Mouse (Mus musculus) lung, postnatal 0 days (tissue): ENCODE measurements around the gene Ehd3.

ENCODE experiments used
- CTCF ChIP-seq: IDR thresholded peaks from 2 replicates; pipeline ENCODE4 v1.5.1; 2016; ENCODE audit warnings: antibody characterized with exemption, mild to moderate bottlenecking
- EP300 ChIP-seq: IDR thresholded peaks from 2 replicates; pipeline ENCODE4 v1.6.1; 2016; ENCODE audit warnings: antibody characterized with exemption, mild to moderate bottlenecking, control low read depth

GRCm38 (mm10) chr17:73824022-73824340, 20.0 kb downstream of the Ehd3 start:
- no peak for TF ChIP-seq CTCF
- no peak for TF ChIP-seq EP300
